Mouse (Mus musculus) MEL (cell line): ENCODE measurements around the gene Msi2. TPM values are rescaled to one million over a fixed set of nuclear protein-coding genes. Genes with fewer than 3 reads are reported as not detected.

Source experiments
- DNase-seq: peaks from one replicate; pipeline ENCODE4 v3.0.0; 2011; ENCODE audit warnings: low read depth, low spot score
- H3K27ac ChIP-seq: 2 replicates; pipeline ENCODE4 v1.5.1; 2012; ENCODE audit warnings: low read depth, mild to moderate bottlenecking, control low read depth, low read length, moderate library complexity; ENCODE audit not compliant: control insufficient read depth
- H3K27me3 ChIP-seq, 2 experiments: fragments of 150-350 bp in 1 of 2; sonication (generic) in 1 of 2; 2 replicates each; pipeline ENCODE4 v1.6.1; 2012; ENCODE audit warnings: low read length in 2 of 2, mild to moderate bottlenecking in 2 of 2, improper control_type of control experiment in 1 of 2, moderate library complexity in 1 of 2; ENCODE audit not compliant: insufficient read depth in 2 of 2, control insufficient read depth in 1 of 2
- H3K36me3 ChIP-seq, 2 experiments: 2 replicates each; pipeline ENCODE4 v1.6.1; 2012 to 2014; ENCODE audit warnings: low read length in 2 of 2, improper control_type of control experiment in 1 of 2, inconsistent platforms in 1 of 2, mild to moderate bottlenecking in 1 of 2; ENCODE audit not compliant: insufficient read depth in 2 of 2, control insufficient read depth in 1 of 2
- H3K4me1 ChIP-seq, 2 experiments: fragments of 150-350 bp in 1 of 2; sonication (generic) in 1 of 2; 2 replicates each; pipeline ENCODE4 v1.6.1; 2012; ENCODE audit warnings: low read length in 2 of 2, improper control_type of control experiment in 1 of 2, mild to moderate bottlenecking in 1 of 2; ENCODE audit not compliant: insufficient read depth in 2 of 2, control insufficient read depth in 1 of 2
- H3K4me3 ChIP-seq, 2 experiments: fragments of 150-350 bp in 1 of 2; sonication (generic) in 1 of 2; 2 replicates each; pipeline ENCODE4 v1.5.1; 2012; ENCODE audit warnings: low read depth in 2 of 2, low read length in 2 of 2, mild to moderate bottlenecking in 2 of 2, moderate library complexity in 2 of 2, control low read depth in 1 of 2, improper control_type of control experiment in 1 of 2; ENCODE audit not compliant: control insufficient read depth in 1 of 2, insufficient read depth in 1 of 2
- H3K79me2 ChIP-seq: 2 replicates; pipeline ENCODE4 v1.6.1; 2012; ENCODE audit warnings: mild to moderate bottlenecking, low read length, moderate library complexity; ENCODE audit not compliant: control insufficient read depth, poor library complexity, insufficient read depth
- H3K9ac ChIP-seq: 2 replicates; pipeline ENCODE4 v1.6.1; 2012; ENCODE audit warnings: low read depth, mild to moderate bottlenecking, control low read depth, low read length, moderate library complexity; ENCODE audit not compliant: control insufficient read depth, poor library complexity, severe bottlenecking
- H3K9me3 ChIP-seq: fragments of 150-350 bp; sonication (generic); replicated peaks from 2 replicates; pipeline ENCODE4 v1.6.1; 2012; ENCODE audit warnings: mild to moderate bottlenecking, low read length, improper control_type of control experiment, moderate library complexity; ENCODE audit not compliant: insufficient read depth
- BHLHE40 ChIP-seq: IDR thresholded peaks from 2 replicates; pipeline ENCODE4 v1.6.1; 2012; ENCODE audit warnings: low read depth, mild to moderate bottlenecking, inconsistent platforms, low read length, improper control_type of control experiment, borderline replicate concordance
- CHD1 ChIP-seq: IDR thresholded peaks from 2 replicates; pipeline ENCODE4 v1.6.1; 2012; ENCODE audit warnings: low read depth, mild to moderate bottlenecking, inconsistent platforms, low read length, improper control_type of control experiment
- E2F4 ChIP-seq: IDR thresholded peaks from 2 replicates; pipeline ENCODE4 v1.6.1; 2011; ENCODE audit warnings: low read depth, low read length, improper control_type of control experiment, borderline replicate concordance
- EP300 ChIP-seq, 2 experiments: IDR thresholded peaks; 2 replicates each; pipeline ENCODE4 v1.6.1; 2011; ENCODE audit warnings: improper control_type of control experiment in 2 of 2, low read length in 2 of 2, low read depth in 1 of 2, mild to moderate bottlenecking in 1 of 2
- ETS1 ChIP-seq: IDR thresholded peaks from 2 replicates; pipeline ENCODE4 v1.6.1; 2012; ENCODE audit warnings: low read depth, mild to moderate bottlenecking, inconsistent platforms, low read length, improper control_type of control experiment, moderate library complexity
- GATA1 ChIP-seq: IDR thresholded peaks from 2 replicates; pipeline ENCODE4 v1.6.1; 2011; ENCODE audit warnings: low read depth, low read length, improper control_type of control experiment
- HCFC1 ChIP-seq: IDR thresholded peaks from 2 replicates; pipeline ENCODE4 v1.6.1; 2012; ENCODE audit warnings: low read depth, mild to moderate bottlenecking, inconsistent platforms, low read length, improper control_type of control experiment, moderate library complexity
- JUND ChIP-seq: IDR thresholded peaks from 2 replicates; pipeline ENCODE4 v1.6.1; 2011; ENCODE audit warnings: low read depth, mild to moderate bottlenecking, improper control_type of control experiment, low read length
- MAFK ChIP-seq: IDR thresholded peaks from 2 replicates; pipeline ENCODE4 v1.6.1; 2011; ENCODE audit warnings: low read depth, mild to moderate bottlenecking, low read length, improper control_type of control experiment, borderline replicate concordance
- MAX ChIP-seq: IDR thresholded peaks from 2 replicates; pipeline ENCODE4 v1.6.1; 2011; ENCODE audit warnings: low read length, improper control_type of control experiment
- MAZ ChIP-seq: IDR thresholded peaks from 2 replicates; pipeline ENCODE4 v1.6.1; 2012; ENCODE audit warnings: low read depth, mild to moderate bottlenecking, inconsistent platforms, low read length, improper control_type of control experiment
- MEF2A ChIP-seq: IDR thresholded peaks from 2 replicates; pipeline ENCODE4 v1.6.1; 2014; ENCODE audit warnings: low read depth, mild to moderate bottlenecking, inconsistent platforms, low read length, improper control_type of control experiment; ENCODE audit not compliant: poor library complexity, insufficient replicate concordance, severe bottlenecking; ENCODE audit errors: extremely low read depth
- MXI1 ChIP-seq: IDR thresholded peaks from 2 replicates; pipeline ENCODE4 v1.6.1; 2011; ENCODE audit warnings: mild to moderate bottlenecking, low read depth, low read length, improper control_type of control experiment
- MYB ChIP-seq: IDR thresholded peaks from 2 replicates; pipeline ENCODE4 v1.6.1; 2011; ENCODE audit warnings: mild to moderate bottlenecking, low read depth, low read length, improper control_type of control experiment
- NELFE ChIP-seq: IDR thresholded peaks from 2 replicates; pipeline ENCODE4 v1.6.1; 2011; ENCODE audit warnings: low read depth, low read length, improper control_type of control experiment
- POLR2AphosphoS2 ChIP-seq: IDR thresholded peaks from 2 replicates; pipeline ENCODE4 v1.6.1; 2011; ENCODE audit warnings: low read length, improper control_type of control experiment
- POLR2AphosphoS5 ChIP-seq: IDR thresholded peaks from 2 replicates; pipeline ENCODE4 v1.6.1; 2012; ENCODE audit warnings: low read depth, borderline replicate concordance, mild to moderate bottlenecking, inconsistent platforms, low read length, moderate library complexity, mixed read lengths
- RCOR1 ChIP-seq: IDR thresholded peaks from 2 replicates; pipeline ENCODE4 v1.6.1; 2012; ENCODE audit warnings: low read depth, mild to moderate bottlenecking, inconsistent platforms, low read length, improper control_type of control experiment
- SIN3A ChIP-seq: IDR thresholded peaks from 2 replicates; pipeline ENCODE4 v1.6.1; 2012; ENCODE audit warnings: low read length, improper control_type of control experiment, inconsistent platforms
- SMC3 ChIP-seq: IDR thresholded peaks from 2 replicates; pipeline ENCODE4 v1.6.1; 2011; ENCODE audit warnings: low read depth, low read length, improper control_type of control experiment
- TBP ChIP-seq: IDR thresholded peaks from 2 replicates; pipeline ENCODE4 v1.8.0; 2011; ENCODE audit warnings: low read depth, low read length, improper control_type of control experiment
- TCF12 ChIP-seq: IDR thresholded peaks from 2 replicates; pipeline ENCODE4 v1.6.1; 2014; ENCODE audit warnings: low read depth, mild to moderate bottlenecking, inconsistent platforms, low read length, improper control_type of control experiment, moderate library complexity
- USF1 ChIP-seq: IDR thresholded peaks from 2 replicates; pipeline ENCODE4 v1.6.1; 2014; ENCODE audit warnings: low read depth, mild to moderate bottlenecking, inconsistent platforms, low read length, improper control_type of control experiment, moderate library complexity
- ZMIZ1 ChIP-seq: IDR thresholded peaks from 2 replicates; pipeline ENCODE4 v1.6.1; 2012; ENCODE audit warnings: low read depth, mild to moderate bottlenecking, inconsistent platforms, low read length, improper control_type of control experiment, moderate library complexity
- ZNF384 ChIP-seq: IDR thresholded peaks from 2 replicates; pipeline ENCODE4 v1.6.1; 2012; ENCODE audit warnings: low read depth, mild to moderate bottlenecking, inconsistent platforms, low read length, improper control_type of control experiment
- polyA plus RNA-seq, 2 experiments: library from polyadenylated mRNA; stranded (reverse) in 1 of 2; unstranded in 1 of 2; fragments of >175 nt in 1 of 2; fragments of >200 nt in 1 of 2; gene quantifications; 2 replicates each; pipeline versions ENCODE4 v1.2.1 to v1.2.4; 2012; ENCODE audit warnings: low replicate concordance in 2 of 2, low read depth in 1 of 2; ENCODE audit not compliant: insufficient read length in 2 of 2, insufficient read depth in 1 of 2, missing spikeins in 1 of 2
- total RNA-seq: library from RNA; depleted of rRNA; stranded (reverse); fragments of 300-350 nt; gene quantifications from 2 replicates; pipeline ENCODE4 v1.2.3, GENCODE M21; 2012

Gene Msi2
- total and polyA plus RNA-seq, 3 experiments: 16.2 to 29.7 TPM; not detected in 1

DNA sequence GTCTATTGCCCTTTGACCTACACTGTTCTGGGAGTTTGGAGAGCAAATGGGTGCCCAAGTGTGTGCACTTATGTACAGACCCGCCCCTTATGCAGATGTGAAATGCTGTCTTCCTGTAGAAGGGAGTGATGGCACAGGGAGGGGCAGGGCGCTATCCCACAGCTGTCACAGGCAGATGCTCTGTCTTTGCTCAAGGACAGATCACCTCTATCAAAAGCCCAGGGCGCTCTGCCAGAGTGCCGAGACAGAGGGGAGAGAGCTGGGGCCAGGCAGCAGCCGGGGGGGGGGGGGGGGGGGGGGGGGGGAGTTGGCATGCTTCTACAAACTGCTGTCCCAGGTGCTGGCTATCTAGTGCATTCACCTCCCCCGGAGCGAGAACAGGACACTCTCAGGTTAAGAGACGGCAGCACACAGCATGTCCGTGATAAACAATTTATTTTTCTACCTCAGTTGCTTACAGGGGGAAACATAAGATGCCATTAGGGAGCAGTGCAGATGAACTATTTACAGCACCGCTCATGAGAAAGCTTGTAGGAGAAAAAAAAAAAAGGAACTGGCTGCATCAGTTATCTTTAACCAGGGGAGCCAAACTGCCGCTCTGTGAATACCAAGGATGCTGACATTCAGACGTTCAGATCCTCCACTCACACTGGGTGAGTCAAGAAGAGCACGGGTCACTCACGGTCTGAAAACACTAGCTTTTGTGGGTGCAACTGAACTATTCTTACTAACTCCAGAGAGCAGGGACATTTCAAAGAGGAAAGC, 337.0 kb downstream of the Msi2 start:
- peaks cover 5 to 13% of the 10 kb centered on the region in 2 experiments; a peak in 3 of 4 replicates for H3K4me1 ChIP-seq
- peak; percentile 82 for DNase-seq

GRCm38 (mm10) chr11:88379635-88380034, 338.7 kb downstream of the Msi2 start:
- no peak overlapping the region for H3K27ac ChIP-seq
- TF ChIP-seq GATA1: no peak
- no peak for TF ChIP-seq RCOR1
- TF ChIP-seq TBP: no peak
- TF ChIP-seq POLR2AphosphoS5: no peak
- no peak for TF ChIP-seq EP300 (IDR thresholded peaks at IDR 0.05; ENCODE audit: low read depth in 1 of 2, low read length in 2 of 2)
- TF ChIP-seq HCFC1: no peak
- TF ChIP-seq MXI1: no peak
- TF ChIP-seq POLR2AphosphoS2: no peak
- no peak for TF ChIP-seq E2F4
- no peak for TF ChIP-seq ZMIZ1
- TF ChIP-seq BHLHE40: no peak
- no peak for TF ChIP-seq JUND
- no peak for TF ChIP-seq NELFE
- TF ChIP-seq MAFK: no peak
- no peaks in the 10 kb centered on the region for H3K9me3 ChIP-seq
- no peak overlapping the region for H3K9ac ChIP-seq
- H3K36me3 ChIP-seq: no peaks in the 10 kb centered on the region; a peak in 2 of 4 replicates
- DNase-seq: no peak
- no peaks in the 10 kb centered on the region for H3K27me3 ChIP-seq
- no peak overlapping the region for H3K4me3 ChIP-seq
- H3K4me1 ChIP-seq: peaks cover 5 to 13% of the 10 kb centered on the region in 2 experiments; a peak in 3 of 4 replicates
- no peaks in the 10 kb centered on the region for H3K79me2 ChIP-seq

More for the DNA sequence above, 337.0 kb downstream of the Msi2 start:
- no peak overlapping the region for H3K27ac ChIP-seq
- H3K27me3 ChIP-seq: no peaks in the 10 kb centered on the region
- no peak for TF ChIP-seq TBP
- peak; percentile 37 for TF ChIP-seq ETS1
- TF ChIP-seq ZNF384: peak; percentile 93
- TF ChIP-seq MEF2A: no peak
- TF ChIP-seq SMC3: peak; percentile 14; the same call in 1 of the 2 replicates
- TF ChIP-seq SIN3A: peak; percentile 74; the same call in 1 of the 2 replicates
- 0 out of 2 replicates have a peak, but pooled peaks have one; percentile 35 for TF ChIP-seq E2F4
- peak; percentile 58; the same call in 1 of the 2 replicates for TF ChIP-seq MYB
- peak; percentile 75 for TF ChIP-seq RCOR1
- TF ChIP-seq BHLHE40: 0 out of 2 replicates have a peak, but pooled peaks have one; percentile 25
- peak; percentile 34; the same call in 1 of the 2 replicates for TF ChIP-seq TCF12
- TF ChIP-seq EP300 (IDR thresholded peaks at IDR 0.05; ENCODE audit: low read depth in 1 of 2, low read length in 2 of 2): peak; percentile 28 to 59; a peak in 3 of 4 replicates
- TF ChIP-seq HCFC1: 0 out of 2 replicates have a peak, but pooled peaks have one; percentile 15
- TF ChIP-seq MAX: 0 out of 2 replicates have a peak, but pooled peaks have one; percentile 38
- no peak for TF ChIP-seq ZMIZ1
- no peak for TF ChIP-seq CHD1
- peak; percentile 57 for TF ChIP-seq MXI1
- no peak for TF ChIP-seq USF1
- TF ChIP-seq MAZ: peak; percentile 81; the same call in 1 of the 2 replicates
- H3K79me2 ChIP-seq: no peaks in the 10 kb centered on the region
- no peak overlapping the region for H3K9ac ChIP-seq
- no peak overlapping the region for H3K4me3 ChIP-seq
- H3K36me3 ChIP-seq: no peaks in the 10 kb centered on the region; a peak in 2 of 4 replicates
- no peaks in the 10 kb centered on the region for H3K9me3 ChIP-seq
